Mouse (Mus musculus) heart, adult 2 months (tissue): ENCODE results near the gene Gm5726. TPM values are rescaled to one million over a fixed set of nuclear protein-coding genes. Genes with fewer than 3 reads are reported as not detected.
"Not testable (repeated sequence)": the region's sequence is repeated elsewhere in the genome, so short reads cannot be mapped to it uniquely, and the experiment has no call there.

Experiments
- DNase-seq, 2 experiments: peaks; one replicate each; pipeline ENCODE4 v3.0.0; 2021
- H3K27ac ChIP-seq: fragments of 200-600 bp; 2 replicates; pipeline ENCODE4 v1.8.1; 2022
- H3K27me3 ChIP-seq: fragments of 200-500 bp; 2 replicates; pipeline ENCODE4 v1.6.1; 2012; ENCODE audit warnings: mild to moderate bottlenecking, low read length, inconsistent platforms, mixed read lengths; ENCODE audit not compliant: control insufficient read depth, insufficient read depth
- H3K36me3 ChIP-seq: fragments of 200-500 bp; 2 replicates; pipeline ENCODE4 v1.6.1; 2012; ENCODE audit warnings: low read length, inconsistent platforms; ENCODE audit not compliant: control insufficient read depth, insufficient read depth
- H3K4me1 ChIP-seq: fragments of 200-500 bp; 2 replicates; pipeline ENCODE4 v1.6.1; 2011; ENCODE audit warnings: low read length; ENCODE audit not compliant: control insufficient read depth, insufficient read depth
- H3K4me3 ChIP-seq: fragments of 200-600 bp; 2 replicates; pipeline ENCODE4 v1.8.1; 2022
- H3K79me2 ChIP-seq: fragments of 200-500 bp; replicated peaks from 2 replicates; pipeline ENCODE4 v1.6.1; 2012; ENCODE audit warnings: mild to moderate bottlenecking, inconsistent platforms, low read length, moderate library complexity, mixed read lengths; ENCODE audit not compliant: control insufficient read depth, insufficient read depth
- H3K9ac ChIP-seq: fragments of 200-500 bp; 2 replicates; pipeline ENCODE4 v1.6.1; 2012; ENCODE audit warnings: low read depth, mild to moderate bottlenecking, control low read depth, inconsistent platforms, low read length, mixed read lengths
- WGBS: fragments of 180-500 bp; shearing (Covaris S2); methylation state at CpG from one replicate; pipeline ENCODE4 v1.1.7; 2018; 5-methylcytosine and 5-hydroxymethylcytosine counted together
- intact Hi-C: fragments of 180-260 bp; cut with DNase I; formaldehyde crosslinking; loops from one replicate; pipeline ENCODE4 v1.15.1; 2025
- long read RNA-seq: library from polyadenylated mRNA; stranded (forward); transcript quantifications from one replicate; pipeline ENCODE4 v2.0.0, GENCODE M21; 2021
- polyA plus RNA-seq: library from polyadenylated mRNA; depleted of rRNA; stranded (reverse); fragments of >200 nt; gene quantifications from 2 replicates; pipeline ENCODE4 v1.2.3, GENCODE M21; 2012; rRNA removed
- total RNA-seq, 2 experiments: library from RNA; stranded (reverse); gene quantifications; 2 replicates each; pipeline ENCODE4 v1.2.3; 2021

The Gm5726 gene
- not detected for total RNA-seq
- polyA plus RNA-seq, result not detected in 2 replicates
- long read RNA-seq, result 0 reads

DNA sequence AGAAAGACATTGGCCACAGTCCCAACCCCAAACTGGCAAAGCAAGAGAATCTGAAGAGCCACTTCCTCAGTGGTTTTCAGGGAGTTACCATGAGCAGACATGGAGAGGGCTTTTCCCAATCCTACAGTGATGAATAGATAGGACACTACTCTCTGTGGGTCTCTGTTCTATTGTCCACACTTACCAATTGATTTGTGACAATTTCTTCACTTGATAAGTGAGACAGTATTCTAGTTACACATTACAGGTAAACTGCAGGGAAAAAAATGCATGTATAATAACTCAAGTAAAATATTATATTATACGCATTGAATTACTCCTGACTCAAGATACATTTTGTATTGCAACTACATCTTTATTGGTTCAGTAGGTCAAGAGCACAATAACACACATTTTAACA is at the start of gene Gm5726:
TSS of gene Gm5726 (minus strand) at position 101 of the 400 bp plus-strand sequence.
- H3K4me1 ChIP-seq, H3K36me3 ChIP-seq, H3K9ac ChIP-seq, H3K79me2 ChIP-seq, H3K27me3 ChIP-seq, intact Hi-C loops, DNase-seq, H3K4me3 ChIP-seq, H3K27ac ChIP-seq: not testable (repeated sequence)
- no CpG with 5 or more reads among the region's 1 CpGs for WGBS

DNA sequence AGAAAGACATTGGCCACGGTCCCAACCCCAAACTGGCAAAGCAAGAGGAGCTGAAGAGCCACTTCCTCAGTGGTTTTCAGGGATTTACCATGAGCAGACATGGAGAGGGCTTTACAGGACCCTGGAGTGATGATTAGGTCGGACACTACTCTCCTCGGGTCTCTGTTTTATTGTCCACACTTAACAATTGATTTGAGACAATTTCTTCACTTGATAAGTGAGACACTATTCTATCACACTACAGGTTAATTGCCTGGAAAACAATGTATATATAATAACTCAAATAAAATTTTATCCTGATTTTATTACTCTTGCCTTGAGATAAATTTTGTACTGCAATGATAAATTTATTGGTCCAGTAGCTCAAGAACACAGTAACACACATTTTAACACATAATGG is 30.6 kb upstream of the Gm5726 start, which contains the start of gene Gm4141:
TSS of gene Gm4141 (minus strand) at position 101 of the 400 bp plus-strand sequence.
- WGBS, result no CpG with 5 or more reads among the region's 3 CpGs
- H3K27ac ChIP-seq, result not testable (repeated sequence)

DNA sequence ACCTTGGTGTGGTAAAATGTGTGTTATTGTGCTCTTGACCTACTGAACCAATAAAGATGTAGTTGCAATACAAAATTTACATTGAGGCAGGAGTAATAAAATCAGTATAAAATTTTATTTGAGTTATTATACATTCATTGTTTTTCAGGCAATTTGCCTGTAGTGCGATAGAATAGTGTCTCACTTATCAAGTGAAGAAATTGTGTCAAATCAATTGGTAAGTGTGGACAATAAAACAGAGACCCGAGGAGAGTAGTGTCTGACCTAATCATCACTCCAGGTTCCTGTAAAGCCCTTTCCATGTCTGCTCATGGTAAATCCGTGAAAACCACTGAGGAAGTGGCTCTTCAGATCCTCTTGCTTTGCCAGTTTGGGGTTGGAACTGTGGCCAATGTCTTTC is 12.0 kb downstream of the Gm5726 start, which contains the start of gene Vmn1r104:
TSS of gene Vmn1r104 (plus strand) at position 301 of the 400 bp plus-strand sequence.
- intact Hi-C loops, H3K4me1 ChIP-seq, DNase-seq, H3K27ac ChIP-seq, H3K4me3 ChIP-seq, H3K79me2 ChIP-seq, H3K27me3 ChIP-seq, H3K36me3 ChIP-seq, H3K9ac ChIP-seq: not testable (repeated sequence)
- no CpG with 5 or more reads among the region's 3 CpGs for WGBS

More for the DNA sequence above, 30.6 kb upstream of the Gm5726 start, which contains the start of gene Gm4141:
- H3K9ac ChIP-seq, intact Hi-C loops, H3K36me3 ChIP-seq, H3K27me3 ChIP-seq, H3K4me3 ChIP-seq, H3K4me1 ChIP-seq, DNase-seq, H3K79me2 ChIP-seq: not testable (repeated sequence)

DNA sequence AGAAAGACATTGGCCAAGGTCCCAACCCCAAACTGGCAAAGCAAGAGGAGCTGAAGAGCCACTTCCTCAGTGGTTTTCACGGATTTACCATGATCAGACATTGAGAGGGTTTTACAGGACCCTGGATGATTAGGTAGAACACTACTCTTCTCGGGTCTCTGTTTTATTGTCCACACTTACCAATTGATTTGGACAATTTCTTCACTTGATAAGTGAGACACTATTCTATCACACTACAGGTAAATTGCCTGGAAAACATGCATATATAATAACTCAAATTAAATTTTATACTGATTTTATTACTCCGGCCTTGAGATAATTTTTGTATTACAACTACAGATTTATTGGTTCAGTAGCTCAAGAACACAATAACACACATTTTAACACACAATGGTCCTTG is 35.1 kb downstream of the Gm5726 start, which contains the start of gene Vmn1r103:
TSS of gene Vmn1r103 (minus strand) at position 101 of the 400 bp plus-strand sequence.
- H3K79me2 ChIP-seq, DNase-seq, intact Hi-C loops, H3K4me3 ChIP-seq, H3K36me3 ChIP-seq, H3K27ac ChIP-seq, H3K9ac ChIP-seq, H3K27me3 ChIP-seq, H3K4me1 ChIP-seq: not testable (repeated sequence)
- 17% methylated on average over 1 of the region's 3 CpGs for WGBS

Other genes with a start within 250 kb of the Gm5726 start
- gene Gm4133, start 211.7 kb downstream of the Gm5726 start, total RNA-seq, result not detected
- gene Gm4133, start 211.7 kb downstream of the Gm5726 start, polyA plus RNA-seq, result not detected in 2 replicates
- gene Gm5728, start 170.3 kb downstream of the Gm5726 start, total RNA-seq, result not detected
- not detected in 2 replicates for gene Gm5728, start 170.3 kb downstream of the Gm5726 start, polyA plus RNA-seq
- gene Vmn1r100, start 127.8 kb downstream of the Gm5726 start, total RNA-seq, result not detected
- gene Vmn1r100, start 127.8 kb downstream of the Gm5726 start, polyA plus RNA-seq, result not detected in 2 replicates
- not detected for gene Vmn1r101, start 103.2 kb downstream of the Gm5726 start, total RNA-seq
- gene Vmn1r101, start 103.2 kb downstream of the Gm5726 start, polyA plus RNA-seq, result not detected in 2 replicates
- gene Gm10670, start 70.8 kb downstream of the Gm5726 start, total RNA-seq, result not detected
- not detected in 2 replicates for gene Gm10670, start 70.8 kb downstream of the Gm5726 start, polyA plus RNA-seq
- gene Vmn1r103, start 35.2 kb downstream of the Gm5726 start, total RNA-seq, result not detected
- gene Vmn1r103, start 35.2 kb downstream of the Gm5726 start, polyA plus RNA-seq, result not detected in 2 replicates
- gene Vmn1r104, start 11.9 kb downstream of the Gm5726 start, total RNA-seq, result not detected
- gene Vmn1r104, start 11.9 kb downstream of the Gm5726 start, polyA plus RNA-seq, result not detected in 2 replicates
- not detected for gene Gm4141, start 30.5 kb upstream of the Gm5726 start, total RNA-seq
- not detected in 2 replicates for gene Gm4141, start 30.5 kb upstream of the Gm5726 start, polyA plus RNA-seq
- not detected for gene Gm4513, start 53.3 kb upstream of the Gm5726 start, total RNA-seq
- not detected in 2 replicates for gene Gm4513, start 53.3 kb upstream of the Gm5726 start, polyA plus RNA-seq
- gene Vmn1r107, start 123.2 kb upstream of the Gm5726 start, total RNA-seq, result not detected
- not detected in 2 replicates for gene Vmn1r107, start 123.2 kb upstream of the Gm5726 start, polyA plus RNA-seq
- gene Vmn1r111, start 157.5 kb upstream of the Gm5726 start, total RNA-seq, result not detected
- not detected in 2 replicates for gene Vmn1r111, start 157.5 kb upstream of the Gm5726 start, polyA plus RNA-seq
- gene Gm10668, start 184.9 kb upstream of the Gm5726 start, total RNA-seq, result not detected
- not detected in 2 replicates for gene Gm10668, start 184.9 kb upstream of the Gm5726 start, polyA plus RNA-seq
- not detected for gene Vmn1r112, start 225.4 kb upstream of the Gm5726 start, total RNA-seq
- gene Vmn1r112, start 225.4 kb upstream of the Gm5726 start, polyA plus RNA-seq, result not detected in 2 replicates
- gene Vmn1r113, start 241.5 kb upstream of the Gm5726 start, total RNA-seq, result not detected
- gene Vmn1r113, start 241.5 kb upstream of the Gm5726 start, polyA plus RNA-seq, result not detected in 2 replicates